Mouse (Mus musculus): ENCODE data around the gene Clybl. TPM values are rescaled to one million over a fixed set of nuclear protein-coding genes. Genes with fewer than 3 reads are reported as not detected.

Clybl gene
- polyA plus RNA-seq, 1 experiment from 2014 or later, result 25.8 TPM

- ATAC-seq (ENCODE audit: insufficient read depth, low FRiP score), result no peak
- Histone ChIP-seq H3K27me3 (ENCODE audit: control insufficient read depth, insufficient read depth, low read length) (no peaks in the 10 kb centered on the region), H3K4me2 (ENCODE audit: low read depth, low read length) (no peak overlapping the region), H3K27ac (ENCODE audit: low read length) (no peak overlapping the region), H3K4me1 (ENCODE audit: control insufficient read depth, insufficient read depth, low read length) (no peaks in the 10 kb centered on the region), H3K36me3 (ENCODE audit: control insufficient read depth, insufficient read depth, low read length) (no peaks in the 10 kb centered on the region), H3K9ac (ENCODE audit: low read length) (no peak overlapping the region), H3K4me3 (replicated peaks; ENCODE audit: low read length) (no peak overlapping the region), H3K9me3 (replicated peaks; ENCODE audit: control insufficient read depth, low read length) (no peaks in the 10 kb centered on the region)
- 83% methylated on average over 5 of the region's 5 CpGs for WGBS
These were observed 198.5 kb downstream of the Clybl start for GRCm38 (mm10) chr14:122379996-122380395.

- no peaks in the 10 kb centered on the region for H3K9me3 ChIP-seq (replicated peaks; ENCODE audit: control insufficient read depth, low read length)
- H3K4me1 ChIP-seq (ENCODE audit: control insufficient read depth, insufficient read depth, low read length), result no peaks in the 10 kb centered on the region
- no peaks in the 10 kb centered on the region for H3K36me3 ChIP-seq (ENCODE audit: control insufficient read depth, insufficient read depth, low read length)
- H3K27ac ChIP-seq (ENCODE audit: low read length), result no peak overlapping the region
- ATAC-seq (ENCODE audit: insufficient read depth, low FRiP score), result no peak
- no peaks in the 10 kb centered on the region for H3K27me3 ChIP-seq (ENCODE audit: control insufficient read depth, insufficient read depth, low read length)
- WGBS, result 78% methylated on average over 15 of the region's 15 CpGs
- H3K4me2 ChIP-seq (ENCODE audit: low read depth, low read length), result no peak overlapping the region
- H3K4me3 ChIP-seq (replicated peaks; ENCODE audit: low read length), result no peak overlapping the region
- H3K9ac ChIP-seq (ENCODE audit: low read length), result no peak overlapping the region
These were observed 199.7 kb downstream of the Clybl start for GRCm38 (mm10) chr14:122380896-122381845.

GRCm38 (mm10) chr14:122382281-122382680 is 200.8 kb downstream of the Clybl start:
- Histone ChIP-seq H3K4me3 (replicated peaks; ENCODE audit: low read length) (no peak overlapping the region), H3K27me3 (ENCODE audit: control insufficient read depth, insufficient read depth, low read length) (no peaks in the 10 kb centered on the region), H3K4me2 (ENCODE audit: low read depth, low read length) (no peak overlapping the region), H3K9ac (ENCODE audit: low read length) (no peak overlapping the region), H3K9me3 (replicated peaks; ENCODE audit: control insufficient read depth, low read length) (no peaks in the 10 kb centered on the region), H3K27ac (ENCODE audit: low read length) (no peak overlapping the region), H3K36me3 (ENCODE audit: control insufficient read depth, insufficient read depth, low read length) (no peaks in the 10 kb centered on the region), H3K4me1 (ENCODE audit: control insufficient read depth, insufficient read depth, low read length) (no peaks in the 10 kb centered on the region)
- 89% methylated on average over 5 of the region's 5 CpGs for WGBS
- no peak for ATAC-seq (ENCODE audit: insufficient read depth, low FRiP score)

GRCm38 (mm10) chr14:122383931-122384330 is 202.4 kb downstream of the Clybl start:
- Histone ChIP-seq H3K4me3 (replicated peaks; ENCODE audit: low read length) (no peak overlapping the region), H3K9ac (ENCODE audit: low read length) (no peak overlapping the region), H3K4me1 (ENCODE audit: control insufficient read depth, insufficient read depth, low read length) (no peaks in the 10 kb centered on the region), H3K4me2 (ENCODE audit: low read depth, low read length) (no peak overlapping the region), H3K9me3 (replicated peaks; ENCODE audit: control insufficient read depth, low read length) (no peaks in the 10 kb centered on the region), H3K36me3 (ENCODE audit: control insufficient read depth, insufficient read depth, low read length) (no peaks in the 10 kb centered on the region), H3K27ac (ENCODE audit: low read length) (no peak overlapping the region), H3K27me3 (ENCODE audit: control insufficient read depth, insufficient read depth, low read length) (no peaks in the 10 kb centered on the region)
- ATAC-seq (ENCODE audit: insufficient read depth, low FRiP score), result no peak
- 82% methylated on average over 6 of the region's 6 CpGs for WGBS

- no peaks in the 10 kb centered on the region for H3K9me3 ChIP-seq (replicated peaks; ENCODE audit: control insufficient read depth, low read length)
- no peak overlapping the region for H3K9ac ChIP-seq (ENCODE audit: low read length)
- no peaks in the 10 kb centered on the region for H3K36me3 ChIP-seq (ENCODE audit: control insufficient read depth, insufficient read depth, low read length)
- H3K4me3 ChIP-seq (replicated peaks; ENCODE audit: low read length), result no peak overlapping the region
- H3K27me3 ChIP-seq (ENCODE audit: control insufficient read depth, insufficient read depth, low read length), result no peaks in the 10 kb centered on the region
- no peak for ATAC-seq (ENCODE audit: insufficient read depth, low FRiP score)
- H3K4me2 ChIP-seq (ENCODE audit: low read depth, low read length), result no peak overlapping the region
- no peak overlapping the region for H3K27ac ChIP-seq (ENCODE audit: low read length)
- H3K4me1 ChIP-seq (ENCODE audit: control insufficient read depth, insufficient read depth, low read length), result no peaks in the 10 kb centered on the region
- WGBS, result 71% methylated on average over 21 of the region's 21 CpGs
These were observed 203.1 kb downstream of the Clybl start for GRCm38 (mm10) chr14:122384447-122385237.

GRCm38 (mm10) chr14:122385238-122385534 is 203.7 kb downstream of the Clybl start:
- H3K9ac ChIP-seq (ENCODE audit: low read length), result no peak overlapping the region
- no peaks in the 10 kb centered on the region for H3K4me1 ChIP-seq (ENCODE audit: control insufficient read depth, insufficient read depth, low read length)
- no peaks in the 10 kb centered on the region for H3K9me3 ChIP-seq (replicated peaks; ENCODE audit: control insufficient read depth, low read length)
- H3K4me2 ChIP-seq (ENCODE audit: low read depth, low read length), result no peak overlapping the region
- H3K4me3 ChIP-seq (replicated peaks; ENCODE audit: low read length), result no peak overlapping the region
- ATAC-seq (ENCODE audit: insufficient read depth, low FRiP score), result no peak
- WGBS, result 77% methylated on average over 3 of the region's 3 CpGs
- H3K27me3 ChIP-seq (ENCODE audit: control insufficient read depth, insufficient read depth, low read length), result no peaks in the 10 kb centered on the region
- no peaks in the 10 kb centered on the region for H3K36me3 ChIP-seq (ENCODE audit: control insufficient read depth, insufficient read depth, low read length)
- H3K27ac ChIP-seq (ENCODE audit: low read length), result no peak overlapping the region

GRCm38 (mm10) chr14:122385758-122386157 is 204.3 kb downstream of the Clybl start:
- Histone ChIP-seq H3K9ac (ENCODE audit: low read length) (no peak overlapping the region), H3K27me3 (ENCODE audit: control insufficient read depth, insufficient read depth, low read length) (no peaks in the 10 kb centered on the region), H3K9me3 (replicated peaks; ENCODE audit: control insufficient read depth, low read length) (no peaks in the 10 kb centered on the region), H3K4me2 (ENCODE audit: low read depth, low read length) (no peak overlapping the region), H3K27ac (ENCODE audit: low read length) (no peak overlapping the region), H3K36me3 (ENCODE audit: control insufficient read depth, insufficient read depth, low read length) (no peaks in the 10 kb centered on the region), H3K4me3 (replicated peaks; ENCODE audit: low read length) (no peak overlapping the region), H3K4me1 (ENCODE audit: control insufficient read depth, insufficient read depth, low read length) (no peaks in the 10 kb centered on the region)
- ATAC-seq (ENCODE audit: insufficient read depth, low FRiP score), result no peak
- 94% methylated on average over 5 of the region's 5 CpGs for WGBS

- Histone ChIP-seq H3K36me3 (ENCODE audit: control insufficient read depth, insufficient read depth, low read length) (no peaks in the 10 kb centered on the region), H3K4me2 (ENCODE audit: low read depth, low read length) (no peak overlapping the region), H3K9ac (ENCODE audit: low read length) (no peak overlapping the region), H3K4me3 (replicated peaks; ENCODE audit: low read length) (no peak overlapping the region), H3K9me3 (replicated peaks; ENCODE audit: control insufficient read depth, low read length) (no peaks in the 10 kb centered on the region), H3K4me1 (ENCODE audit: control insufficient read depth, insufficient read depth, low read length) (no peaks in the 10 kb centered on the region), H3K27ac (ENCODE audit: low read length) (no peak overlapping the region), H3K27me3 (ENCODE audit: control insufficient read depth, insufficient read depth, low read length) (no peaks in the 10 kb centered on the region)
- ATAC-seq (ENCODE audit: insufficient read depth, low FRiP score), result no peak
- 91% methylated on average over 17 of the region's 17 CpGs for WGBS
These were observed 205.0 kb downstream of the Clybl start for GRCm38 (mm10) chr14:122386281-122387130.

All from stomach, embryonic 16.5 days (tissue).